Mouse (Mus musculus): ENCODE results near the gene Ssbp1. TPM values are rescaled to one million over a fixed set of nuclear protein-coding genes. Genes with fewer than 3 reads are reported as not detected.

Gene Ssbp1
- polyA plus RNA-seq (2012; rRNA removed; ENCODE audit: low replicate concordance): 3.0 and 3.9 TPM in 2 replicates

DNA sequence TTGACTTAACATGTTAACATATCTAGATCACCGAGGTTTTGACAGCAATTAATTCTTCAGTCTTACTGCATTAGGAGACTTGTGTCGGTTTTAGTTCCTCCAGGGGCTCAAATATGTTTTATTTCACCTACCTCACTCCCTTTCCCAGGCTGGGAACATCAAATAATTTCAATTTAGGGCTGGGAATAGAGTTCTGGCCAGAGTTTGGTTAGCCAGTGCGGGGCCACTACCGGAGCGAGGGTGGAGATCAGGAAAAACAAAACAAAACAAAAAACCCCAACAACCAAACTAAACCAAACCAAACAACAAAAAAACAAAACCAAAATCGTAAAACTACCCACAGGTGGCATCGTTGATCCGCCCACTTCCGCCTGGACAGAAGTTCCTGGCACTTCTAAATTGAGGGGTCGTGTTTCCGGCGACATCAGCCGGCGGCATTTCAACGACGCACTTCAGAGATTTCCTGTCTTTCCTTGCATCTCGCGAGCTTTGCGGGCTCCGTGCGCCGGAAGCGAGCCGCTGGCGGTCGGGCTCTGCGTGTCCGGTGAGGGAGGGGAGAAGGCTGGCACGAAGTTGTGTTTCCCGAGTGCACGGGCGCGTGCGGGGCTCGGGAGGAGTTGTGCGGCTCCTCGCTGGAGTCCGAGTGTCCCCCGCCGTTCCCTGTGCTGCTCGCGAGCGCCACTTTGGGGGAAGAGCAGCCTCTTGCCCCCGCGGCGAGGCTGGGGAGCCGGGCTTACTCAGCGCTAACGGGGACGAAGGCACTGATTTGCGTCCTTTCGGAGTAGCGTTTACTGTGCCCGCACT lies at the start of gene Ssbp1:
Gene Ssbp1, plus strand, starts transcription at position 437 of the 804 bp plus-strand sequence.

DNA sequence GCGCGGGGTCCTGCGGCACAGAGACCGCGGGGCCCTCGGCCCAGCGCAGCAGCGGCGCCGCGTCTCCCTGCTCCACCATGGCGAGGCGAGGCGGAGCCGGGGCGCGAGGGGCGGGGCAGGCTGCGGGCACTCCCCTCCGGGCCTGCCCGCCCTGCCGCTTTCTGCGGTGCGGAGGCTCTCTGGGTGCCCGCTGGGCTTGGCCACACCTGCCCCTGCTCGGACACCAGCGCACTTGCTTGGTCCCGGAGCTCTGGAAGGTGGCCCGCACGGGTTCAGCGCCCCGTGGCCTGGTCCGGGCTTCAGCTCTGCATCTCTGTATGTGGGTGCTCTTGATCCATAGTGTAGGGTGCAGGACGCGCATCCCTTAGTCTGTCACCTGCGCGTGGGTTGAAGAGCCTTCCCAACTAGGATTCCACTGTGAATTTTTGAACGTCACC lies 35.1 kb upstream of the Ssbp1 start, which contains the start of gene E330009J07Rik:
Gene E330009J07Rik, minus strand, starts transcription at position 89 of the 437 bp plus-strand sequence.

DNA sequence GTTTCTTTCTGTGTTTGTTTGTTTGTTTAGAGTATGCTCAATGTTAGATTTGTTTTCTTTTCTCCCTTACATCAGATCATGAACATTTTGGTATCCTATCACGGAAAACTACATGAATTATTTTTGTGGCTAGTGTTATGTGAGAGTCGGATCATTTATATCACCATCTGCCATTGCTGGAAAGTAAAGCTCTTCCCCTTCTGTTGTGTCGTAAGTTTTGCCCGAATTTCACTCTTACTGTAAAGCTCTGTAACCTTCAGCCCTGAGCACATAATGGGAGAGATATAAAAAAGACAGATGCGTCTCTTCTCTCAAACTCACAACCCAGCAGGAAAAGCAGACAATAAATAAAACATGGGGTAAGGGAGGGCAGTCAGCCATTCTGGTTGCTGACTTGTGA lies 32.2 kb upstream of the Ssbp1 start, which contains the start of gene Wee2:
Gene Wee2, plus strand, starts transcription at position 153 of the 400 bp plus-strand sequence.

DNA sequence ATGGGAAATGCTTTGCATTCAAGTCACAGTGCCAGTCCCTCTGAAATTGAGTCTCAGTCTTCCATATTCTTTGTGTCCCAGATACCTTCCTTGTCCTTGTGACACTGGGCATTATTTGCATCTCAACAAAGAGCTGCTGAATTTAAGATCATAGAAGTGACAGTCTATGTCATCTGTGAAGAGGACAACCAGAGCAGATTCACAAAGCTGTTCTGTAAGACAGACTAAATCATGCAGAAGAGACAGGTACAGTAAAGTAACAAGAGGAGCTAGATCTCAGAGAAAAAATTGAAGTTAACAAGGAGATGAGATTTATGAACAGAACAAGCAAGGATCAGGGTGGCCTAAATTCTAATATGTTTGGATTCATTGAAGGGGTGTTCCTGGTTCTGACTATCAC lies 19.8 kb downstream of the Ssbp1 start, which contains the start of gene Tas2r137:
Gene Tas2r137, plus strand, starts transcription at position 301 of the 400 bp plus-strand sequence.

DNA sequence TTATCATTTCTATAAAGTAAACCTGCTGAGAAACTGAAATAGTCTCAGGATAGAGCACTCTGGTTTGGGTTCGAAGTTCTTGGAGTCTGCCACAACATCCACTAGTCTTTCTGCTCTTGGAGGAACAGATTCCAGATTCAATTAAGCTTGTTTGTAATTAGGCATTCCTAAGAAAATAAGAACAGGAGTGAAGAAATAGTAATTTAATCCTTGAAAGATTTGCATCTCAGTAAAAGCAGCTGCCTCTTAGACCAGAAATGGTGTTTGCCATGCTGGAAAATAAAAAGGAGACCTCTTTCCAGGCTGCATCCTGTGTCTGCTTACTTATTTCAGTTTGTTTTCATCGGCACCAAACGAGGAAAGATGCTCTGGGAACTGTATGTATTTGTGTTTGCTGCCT lies 22.1 kb downstream of the Ssbp1 start, which contains the start of gene Tas2r108:
Gene Tas2r108, plus strand, starts transcription at position 301 of the 400 bp plus-strand sequence.

DNA sequence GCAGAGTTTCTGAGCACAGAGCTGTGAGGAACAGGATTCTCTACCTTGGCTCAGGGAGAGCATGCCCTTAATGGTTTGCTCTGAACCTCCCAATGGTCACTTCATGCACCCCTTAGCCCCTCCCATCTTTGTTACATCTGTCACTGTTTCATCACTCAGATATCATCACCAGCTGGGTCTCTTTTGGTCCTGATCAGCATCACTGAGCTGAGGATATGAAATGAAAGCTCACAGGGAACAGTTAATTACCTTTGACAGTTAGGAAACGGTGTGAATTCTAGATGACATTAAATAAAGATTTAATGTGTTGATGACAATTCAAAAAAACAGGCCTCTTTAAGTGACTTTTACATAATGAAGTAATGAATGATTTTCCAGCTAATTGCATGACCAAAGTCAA lies 48.3 kb downstream of the Ssbp1 start, which contains the start of gene Prss37:
Gene Prss37, minus strand, starts transcription at position 101 of the 400 bp plus-strand sequence.

Other genes starting within 250 kb of the Ssbp1 start
- 2.9 and 3.8 TPM in 2 replicates for gene Agk, start 146.2 kb upstream of the Ssbp1 start, polyA plus RNA-seq (2012; rRNA removed; ENCODE audit: low replicate concordance)
- gene E330009J07Rik, start 35.2 kb upstream of the Ssbp1 start, polyA plus RNA-seq (2012; rRNA removed; ENCODE audit: low replicate concordance): 3.1 and 3.7 TPM in 2 replicates
- not detected in 2 replicates for gene Wee2, start 32.3 kb upstream of the Ssbp1 start, polyA plus RNA-seq (2012; rRNA removed; ENCODE audit: low replicate concordance)
- not detected in 2 replicates for gene Tas2r137, start 19.9 kb downstream of the Ssbp1 start, polyA plus RNA-seq (2012; rRNA removed; ENCODE audit: low replicate concordance)
- not detected in 2 replicates for gene Tas2r108, start 22.2 kb downstream of the Ssbp1 start, polyA plus RNA-seq (2012; rRNA removed; ENCODE audit: low replicate concordance)
- gene Prss37, start 48.2 kb downstream of the Ssbp1 start, polyA plus RNA-seq (2012; rRNA removed; ENCODE audit: low replicate concordance): not detected in 2 replicates
- gene Olfr461, start 83.7 kb downstream of the Ssbp1 start, polyA plus RNA-seq (2012; rRNA removed; ENCODE audit: low replicate concordance): not detected in 2 replicates
- gene Olfr460, start 98.1 kb downstream of the Ssbp1 start, polyA plus RNA-seq (2012; rRNA removed; ENCODE audit: low replicate concordance): not detected in 2 replicates
- not detected in 2 replicates for gene Clec5a, start 114.5 kb downstream of the Ssbp1 start, polyA plus RNA-seq (2012; rRNA removed; ENCODE audit: low replicate concordance)
- gene Tas2r138, start 142.0 kb downstream of the Ssbp1 start, polyA plus RNA-seq (2012; rRNA removed; ENCODE audit: low replicate concordance): not detected in 2 replicates
- 178 and 242 TPM in 2 replicates for gene Mgam, start 157.5 kb downstream of the Ssbp1 start, polyA plus RNA-seq (2012; rRNA removed; ENCODE audit: low replicate concordance)